Mouse (Mus musculus): ENCODE results near the gene Usp44. TPM values are rescaled to one million over a fixed set of nuclear protein-coding genes. Genes with fewer than 3 reads are reported as not detected.
A peak's percentile ranks its signal among the peaks of the same experiment; 100 is the strongest.

Gene Usp44
- total and polyA plus RNA-seq, 3 experiments, result 2.9 to 28.2 (median 4.6) TPM

DNA sequence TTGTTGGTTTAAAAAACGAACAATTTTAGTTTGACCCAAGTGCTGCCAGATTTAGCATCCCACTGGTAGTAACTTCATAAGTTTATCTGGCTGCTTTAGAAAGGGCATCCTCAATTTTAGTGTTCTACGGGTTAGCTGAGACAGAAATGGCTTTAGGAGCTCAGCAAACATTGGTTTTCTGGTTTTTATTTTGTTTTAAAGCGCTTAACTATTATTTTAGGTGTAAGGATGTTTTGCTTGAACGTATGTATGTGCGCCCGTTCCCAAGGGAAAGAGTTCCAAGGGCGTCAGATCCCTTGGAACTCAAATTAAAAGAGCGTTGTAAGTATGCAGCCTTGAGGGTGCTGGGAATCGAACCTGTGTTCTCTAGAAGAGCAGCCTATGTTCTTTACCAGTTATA, 1.5 kb downstream of the Usp44 start:
- Histone ChIP-seq H3K79me2 (replicated peaks; ENCODE audit: control insufficient read depth, extremely low read depth, insufficient read depth, poor library complexity, severe bottlenecking) (peaks cover 46% of the 10 kb centered on the region), H3K9ac (ENCODE audit: insufficient read depth, low read depth) (peak overlapping the region; percentile 87), H3K4me1 (ENCODE audit: control insufficient read depth in 1 of 2, insufficient read depth in 2 of 2) (peaks cover 8 to 49% of the 10 kb centered on the region in 2 experiments), H3K27me3 (replicated peaks) (peaks cover 8% of the 10 kb centered on the region), H3K9me3 (replicated peaks; ENCODE audit: low read length) (no peaks in the 10 kb centered on the region), H3K27ac (ENCODE audit: insufficient read depth, low read depth) (peak overlapping the region; percentile 28; the same call in 1 of the 2 replicates), H3K4me2 (ENCODE audit: insufficient read depth, low read depth, poor library complexity, severe bottlenecking) (peak overlapping the region; percentile 76), H3K4me3 (replicated peaks in 1 of 3; ENCODE audit: low read depth in 2 of 3, low read length in 2 of 3, poor library complexity in 1 of 3) (peak overlapping the region in 2 of 3 experiments; percentile 51 to 91), H3K36me3 (replicated peaks in 1 of 2; ENCODE audit: control insufficient read depth in 1 of 2, insufficient read depth in 1 of 2, low read length in 1 of 2) (no peaks in the 10 kb centered on the region)
- no peak for TF ChIP-seq POLR2AphosphoS2 (IDR thresholded peaks at IDR 0.05; ENCODE audit: low read depth, low read length)
- TF ChIP-seq SIN3A (IDR thresholded peaks at IDR 0.05; ENCODE audit: low read length), result no peak
- no peak for TF ChIP-seq UBTF (IDR thresholded peaks at IDR 0.05; ENCODE audit: low read depth, low read length)
- no peak for TF ChIP-seq CHD1 (IDR thresholded peaks at IDR 0.05; ENCODE audit: low read depth, low read length)
- TF ChIP-seq MYC (IDR thresholded peaks at IDR 0.05; ENCODE audit: low read depth, low read length), result no peak
- 0 out of 2 replicates have a peak, but pooled peaks have one; percentile 42 for TF ChIP-seq ZNF384 (IDR thresholded peaks at IDR 0.05; ENCODE audit: low read depth, low read length)
- TF ChIP-seq MAZ (IDR thresholded peaks at IDR 0.05; ENCODE audit: low read depth, low read length), result 0 out of 2 replicates have a peak, but pooled peaks have one; percentile 4
- no peak for TF ChIP-seq HCFC1 (IDR thresholded peaks at IDR 0.05; ENCODE audit: low read depth, low read length)
- in situ Hi-C loops (cut with MboI; ENCODE audit: low pct_ligation_motif_present, low pct_unique_long_range_greater_than_20kb, low sequenced_read_pairs), result loop anchor here (10.0 kb wide), 1 partner anchor 272 kb away; no protein-coding TSS in a partner anchor
- no peak for DNase-seq (ENCODE audit: extremely low read depth)
- dilution Hi-C loops (cut with MboI; ENCODE audit: extremely low pct_ligation_motif_present, extremely low pct_unique_long_range_greater_than_20kb, low sequenced_read_pairs), result no loop called here

DNA sequence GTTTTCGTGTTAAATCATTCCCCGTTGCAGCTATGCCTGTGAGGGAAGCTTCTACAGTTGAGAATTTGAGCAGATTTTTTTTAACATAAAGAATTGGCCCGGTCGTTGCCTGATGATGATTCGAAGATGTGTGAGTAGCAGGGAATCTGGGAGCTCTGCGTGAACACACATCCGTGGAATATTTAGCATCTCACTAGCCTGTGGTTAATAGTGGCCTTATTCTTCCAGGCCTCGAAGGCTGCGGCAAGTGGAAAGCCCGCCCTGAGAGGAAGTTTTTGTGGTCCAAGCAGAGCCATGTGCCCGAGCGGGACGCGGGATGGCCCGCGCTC, 2.0 kb downstream of the Usp44 start:
- TF ChIP-seq SIN3A (IDR thresholded peaks at IDR 0.05; ENCODE audit: low read length) (peak; percentile 73), RAD21 (IDR thresholded peaks at IDR 0.05; ENCODE audit: low read depth, low read length) (no peak), MAZ (IDR thresholded peaks at IDR 0.05; ENCODE audit: low read depth, low read length) (0 out of 2 replicates have a peak, but pooled peaks have one; percentile 11), JUND (conservative IDR thresholded peaks at IDR 0.05; ENCODE audit: low read depth, low read length) (no peak), MXI1 (IDR thresholded peaks at IDR 0.05; ENCODE audit: low read depth, low read length) (peak; percentile 81; the same call in 1 of the 2 replicates), RCOR1 (conservative IDR thresholded peaks at IDR 0.05; ENCODE audit: low read depth, low read length) (no peak), MEF2A (IDR thresholded peaks at IDR 0.05; ENCODE audit: borderline replicate concordance, low read depth, low read length) (0 out of 2 replicates have a peak, but pooled peaks have one; percentile 23), BHLHE40 (IDR thresholded peaks at IDR 0.05; ENCODE audit: low read depth, low read length) (no peak), MAX (IDR thresholded peaks at IDR 0.05; ENCODE audit: low read length) (peak; percentile 81), CHD1 (IDR thresholded peaks at IDR 0.05; ENCODE audit: low read depth, low read length) (no peak), JUN (IDR thresholded peaks at IDR 0.05; ENCODE audit: insufficient read depth, low read depth, low read length) (no peak), POLR2A (IDR thresholded peaks at IDR 0.05; ENCODE audit: low read depth, low read length) (peak; percentile 87), ETS1 (conservative IDR thresholded peaks at IDR 0.05; ENCODE audit: low read depth, low read length) (0 out of 2 replicates have a peak, but pooled peaks have one; percentile 16), MYC (IDR thresholded peaks at IDR 0.05; ENCODE audit: low read depth, low read length) (no peak), NRF1 (IDR thresholded peaks at IDR 0.05; ENCODE audit: low read depth, low read length) (no peak), UBTF (IDR thresholded peaks at IDR 0.05; ENCODE audit: low read depth, low read length) (0 out of 2 replicates have a peak, but pooled peaks have one; percentile 12)
- Histone ChIP-seq H3K27ac (ENCODE audit: insufficient read depth, low read depth) (peak overlapping the region; percentile 45), H3K9me3 (replicated peaks; ENCODE audit: low read length) (no peaks in the 10 kb centered on the region)

More for the DNA sequence above, 2.0 kb downstream of the Usp44 start:
- Histone ChIP-seq H3K27me3 (replicated peaks) (peaks cover 8% of the 10 kb centered on the region), H3K4me3 (replicated peaks in 1 of 3; ENCODE audit: low read depth in 2 of 3, low read length in 2 of 3, poor library complexity in 1 of 3) (peak overlapping the region; percentile 51 to 91 (median 81)), H3K4me2 (ENCODE audit: insufficient read depth, low read depth, poor library complexity, severe bottlenecking) (peak overlapping the region; percentile 76), H3K9ac (ENCODE audit: insufficient read depth, low read depth) (peak overlapping the region; percentile 87), H3K4me1 (ENCODE audit: control insufficient read depth in 1 of 2, insufficient read depth in 2 of 2) (peaks cover 10 to 49% of the 10 kb centered on the region in 2 experiments), H3K36me3 (replicated peaks in 1 of 2; ENCODE audit: control insufficient read depth in 1 of 2, insufficient read depth in 1 of 2, low read length in 1 of 2) (no peaks in the 10 kb centered on the region), H3K79me2 (replicated peaks; ENCODE audit: control insufficient read depth, extremely low read depth, insufficient read depth, poor library complexity, severe bottlenecking) (peaks cover 51% of the 10 kb centered on the region)
- no peak for DNase-seq (ENCODE audit: extremely low read depth)
- in situ Hi-C loops (cut with MboI; ENCODE audit: low pct_ligation_motif_present, low pct_unique_long_range_greater_than_20kb, low sequenced_read_pairs), result loop anchor here (10.0 kb wide), 1 partner anchor 271 kb away; no protein-coding TSS in a partner anchor
- dilution Hi-C loops (cut with MboI; ENCODE audit: extremely low pct_ligation_motif_present, extremely low pct_unique_long_range_greater_than_20kb, low sequenced_read_pairs), result no loop called here

All from CH12.LX (cell line).